Mouse (Mus musculus) macrophage (primary cell): ENCODE results near the gene Tbck. TPM values are rescaled to one million over a fixed set of nuclear protein-coding genes. Genes with fewer than 3 reads are reported as not detected.

ENCODE experiments used
- H3K27ac ChIP-seq: fragments of 350-480 bp; formaldehyde crosslinking; 2 replicates; pipeline ENCODE4 v1.9.0; 2021
- H3K36me3 ChIP-seq: fragments of 350-480 bp; formaldehyde crosslinking; 2 replicates; pipeline ENCODE4 v1.9.0; 2021; ENCODE audit errors: inconsistent target
- H3K4me3 ChIP-seq: fragments of 350-480 bp; formaldehyde crosslinking; 2 replicates; pipeline ENCODE4 v1.9.0; 2021; ENCODE audit errors: inconsistent target
- H3K79me2 ChIP-seq: fragments of 350-480 bp; formaldehyde crosslinking; 2 replicates; pipeline ENCODE4 v1.9.0; 2021; ENCODE audit errors: inconsistent target
- WGBS: methylation state at CpG from one replicate; pipeline ENCODE4 v1.1.7; 2026; ENCODE audit warnings: inconsistent platforms; ENCODE audit not compliant: missing documents; 5-methylcytosine and 5-hydroxymethylcytosine counted together
- polyA plus RNA-seq: library from polyadenylated mRNA; stranded (reverse); fragments of 250-400 nt; gene quantifications from 3 replicates; pipeline ENCODE4 v1.2.4, GENCODE M21; 2018; ENCODE audit warnings: inconsistent platforms

The Tbck gene
- polyA plus RNA-seq, 1 experiment from 2014 or later, result 13.4 TPM

- no peak overlapping the region for H3K27ac ChIP-seq
- H3K79me2 ChIP-seq, result no peaks in the 10 kb centered on the region
- no peak overlapping the region for H3K4me3 ChIP-seq
- WGBS, result 66% methylated on average over 11 of the region's 11 CpGs
- no peaks in the 10 kb centered on the region for H3K36me3 ChIP-seq
Observed at GRCm38 (mm10) chr3:132858849-132859248, 174.9 kb downstream of the Tbck start.

GRCm38 (mm10) chr3:132859573-132859972, 175.6 kb downstream of the Tbck start:
- no peaks in the 10 kb centered on the region for H3K79me2 ChIP-seq
- no peak overlapping the region for H3K4me3 ChIP-seq
- WGBS, result 87% methylated on average over 7 of the region's 7 CpGs
- no peak overlapping the region for H3K27ac ChIP-seq
- no peaks in the 10 kb centered on the region for H3K36me3 ChIP-seq

- Histone ChIP-seq H3K36me3 (no peaks in the 10 kb centered on the region), H3K79me2 (no peaks in the 10 kb centered on the region), H3K27ac (no peak overlapping the region), H3K4me3 (no peak overlapping the region)
- WGBS, result 94% methylated on average over 8 of the region's 8 CpGs
Observed at GRCm38 (mm10) chr3:132860796-132861195, 176.9 kb downstream of the Tbck start.

DNA sequence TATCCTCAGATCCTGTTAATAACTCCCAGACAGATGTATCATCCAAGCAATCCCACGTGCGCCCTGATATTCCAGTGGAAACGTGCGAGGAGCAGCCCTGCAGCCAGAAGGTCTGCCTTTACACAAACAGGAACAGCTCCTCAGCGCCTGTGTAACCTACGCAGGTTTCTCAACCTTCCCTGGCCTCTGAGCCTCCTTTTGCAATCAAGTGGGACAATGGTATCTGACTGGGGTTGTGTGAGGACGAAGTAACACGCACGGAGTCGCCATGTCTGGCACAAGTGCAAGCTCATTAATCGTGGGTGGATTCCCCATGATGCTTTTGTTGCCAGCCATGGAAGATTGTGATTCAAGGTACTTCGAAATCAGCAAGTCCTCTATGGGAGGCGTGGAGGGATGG, 179.9 kb downstream of the Tbck start:
- Histone ChIP-seq H3K4me3 (no peak overlapping the region), H3K79me2 (no peaks in the 10 kb centered on the region), H3K27ac (no peak overlapping the region), H3K36me3 (no peaks in the 10 kb centered on the region)
- 90% methylated on average over 13 of the region's 13 CpGs for WGBS

DNA sequence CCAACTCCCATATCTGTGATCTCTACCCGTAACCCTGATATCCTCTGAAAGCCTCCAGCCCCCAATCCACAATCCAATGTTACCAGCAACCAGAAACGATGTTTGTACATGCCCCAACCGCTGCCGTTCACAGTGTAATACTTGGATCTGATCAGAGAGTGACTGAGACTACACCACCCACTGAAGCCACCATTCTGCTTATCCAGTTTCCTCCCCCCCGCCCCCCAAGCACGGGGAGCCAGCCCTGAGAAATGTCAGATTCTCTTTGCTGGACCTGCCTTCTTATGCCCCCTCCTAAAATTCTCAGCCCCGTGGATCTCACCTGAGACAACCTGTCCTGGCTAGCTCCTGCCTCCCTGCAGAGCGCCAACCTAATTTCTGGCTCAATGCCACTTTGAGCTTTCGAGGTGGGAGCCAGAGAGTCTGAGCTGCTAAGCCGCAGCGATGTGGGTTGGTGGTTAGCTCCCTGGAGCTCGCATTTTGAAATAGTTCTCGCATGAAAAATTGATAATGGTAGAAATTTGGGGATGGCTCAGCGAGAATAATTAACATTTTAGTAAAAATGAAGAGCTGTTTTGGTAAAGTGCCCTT, 180.5 kb downstream of the Tbck start:
- Histone ChIP-seq H3K27ac (no peak overlapping the region), H3K4me3 (no peak overlapping the region), H3K36me3 (no peaks in the 10 kb centered on the region), H3K79me2 (no peaks in the 10 kb centered on the region)
- WGBS, result 67% methylated on average over 14 of the region's 14 CpGs

DNA sequence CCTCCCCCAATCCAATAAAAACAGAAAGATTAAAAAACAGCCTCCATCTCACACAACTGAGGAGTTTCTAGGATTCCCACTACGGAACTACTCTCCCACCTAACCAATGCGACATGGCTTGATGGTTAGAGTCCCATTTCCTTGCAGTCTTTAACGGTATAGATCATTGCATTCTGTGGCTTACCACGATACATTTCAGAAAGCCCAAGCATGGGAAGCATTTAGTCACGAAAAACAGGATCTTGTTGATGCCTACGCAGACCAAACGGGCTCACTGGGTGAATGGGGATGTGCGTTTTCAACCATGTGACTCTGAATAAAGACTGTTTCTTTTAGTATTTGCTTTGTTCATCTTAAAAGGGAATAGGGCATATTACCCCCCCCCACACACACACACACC, 181.0 kb downstream of the Tbck start:
- WGBS, result 27% methylated on average over 8 of the region's 8 CpGs
- no peaks in the 10 kb centered on the region for H3K36me3 ChIP-seq
- no peaks in the 10 kb centered on the region for H3K79me2 ChIP-seq
- H3K27ac ChIP-seq, result no peak overlapping the region
- no peak overlapping the region for H3K4me3 ChIP-seq

DNA sequence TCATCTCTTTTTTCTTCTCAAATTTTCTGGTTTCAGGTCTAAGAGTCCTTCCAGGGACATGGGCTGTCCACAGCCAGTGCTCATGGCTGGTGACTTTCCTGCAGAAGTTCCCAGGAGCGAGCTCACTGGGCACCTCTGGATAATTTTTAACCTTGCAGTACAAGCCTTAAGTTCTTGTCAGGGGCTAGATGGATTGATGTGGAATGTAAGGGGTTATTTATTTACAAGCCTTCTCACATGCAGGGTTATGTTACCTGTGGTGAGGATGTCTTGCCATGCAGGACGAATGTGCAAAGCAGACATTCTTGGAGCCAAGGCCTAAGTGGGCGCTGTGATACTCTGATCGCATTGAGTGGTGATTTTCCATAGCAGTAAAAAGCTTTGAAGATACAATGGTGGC, 181.7 kb downstream of the Tbck start:
- Histone ChIP-seq H3K36me3 (no peaks in the 10 kb centered on the region), H3K27ac (no peak overlapping the region), H3K4me3 (no peak overlapping the region), H3K79me2 (no peaks in the 10 kb centered on the region)
- 95% methylated on average over 4 of the region's 4 CpGs for WGBS

GRCm38 (mm10) chr3:132866984-132867383, 183.0 kb downstream of the Tbck start:
- H3K36me3 ChIP-seq, result no peaks in the 10 kb centered on the region
- H3K79me2 ChIP-seq, result no peaks in the 10 kb centered on the region
- no peak overlapping the region for H3K4me3 ChIP-seq
- no peak overlapping the region for H3K27ac ChIP-seq
- 88% methylated on average over 3 of the region's 3 CpGs for WGBS

DNA sequence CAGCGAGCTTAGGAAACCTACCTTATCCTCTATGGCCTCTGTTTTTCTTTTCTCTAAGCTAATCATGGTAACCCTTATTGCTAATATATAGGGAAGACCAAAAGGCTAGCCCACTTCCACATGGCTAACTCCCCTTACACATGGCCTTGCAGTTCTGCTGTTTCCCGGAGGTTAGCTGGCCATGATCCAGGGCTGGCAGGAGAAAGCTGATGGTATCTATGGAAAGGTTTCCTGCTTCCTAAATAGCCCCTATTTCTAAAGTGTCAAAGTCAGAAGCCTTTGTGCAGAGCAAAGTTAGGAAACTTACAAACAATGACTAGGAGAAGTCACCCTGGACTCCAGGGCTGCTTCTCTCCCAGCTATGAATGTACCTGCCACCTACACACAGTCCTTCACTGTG, 184.9 kb downstream of the Tbck start:
- 59% methylated on average over 2 of the region's 2 CpGs for WGBS
- H3K27ac ChIP-seq, result no peak overlapping the region
- H3K79me2 ChIP-seq, result no peaks in the 10 kb centered on the region
- no peaks in the 10 kb centered on the region for H3K36me3 ChIP-seq
- H3K4me3 ChIP-seq, result no peak overlapping the region

GRCm38 (mm10) chr3:132870079-132870478, 186.1 kb downstream of the Tbck start:
- no peak overlapping the region for H3K27ac ChIP-seq
- WGBS, result 84% methylated on average over 6 of the region's 6 CpGs
- H3K4me3 ChIP-seq, result no peak overlapping the region
- no peaks in the 10 kb centered on the region for H3K36me3 ChIP-seq
- H3K79me2 ChIP-seq, result no peaks in the 10 kb centered on the region

- 32% methylated on average over 9 of the region's 9 CpGs for WGBS
- Histone ChIP-seq H3K4me3 (no peak overlapping the region), H3K27ac (no peak overlapping the region), H3K79me2 (no peaks in the 10 kb centered on the region), H3K36me3 (no peaks in the 10 kb centered on the region)
Observed at GRCm38 (mm10) chr3:132871318-132871904, 187.5 kb downstream of the Tbck start.

GRCm38 (mm10) chr3:132873251-132873650, 189.3 kb downstream of the Tbck start:
- no peak overlapping the region for H3K27ac ChIP-seq
- no peaks in the 10 kb centered on the region for H3K36me3 ChIP-seq
- no peaks in the 10 kb centered on the region for H3K79me2 ChIP-seq
- H3K4me3 ChIP-seq, result no peak overlapping the region
- WGBS, result 39% methylated on average over 6 of the region's 6 CpGs

GRCm38 (mm10) chr3:132876011-132876708, 192.2 kb downstream of the Tbck start:
- Histone ChIP-seq H3K27ac (no peak overlapping the region), H3K36me3 (no peaks in the 10 kb centered on the region), H3K79me2 (no peaks in the 10 kb centered on the region), H3K4me3 (no peak overlapping the region)
- 89% methylated on average over 14 of the region's 14 CpGs for WGBS

DNA sequence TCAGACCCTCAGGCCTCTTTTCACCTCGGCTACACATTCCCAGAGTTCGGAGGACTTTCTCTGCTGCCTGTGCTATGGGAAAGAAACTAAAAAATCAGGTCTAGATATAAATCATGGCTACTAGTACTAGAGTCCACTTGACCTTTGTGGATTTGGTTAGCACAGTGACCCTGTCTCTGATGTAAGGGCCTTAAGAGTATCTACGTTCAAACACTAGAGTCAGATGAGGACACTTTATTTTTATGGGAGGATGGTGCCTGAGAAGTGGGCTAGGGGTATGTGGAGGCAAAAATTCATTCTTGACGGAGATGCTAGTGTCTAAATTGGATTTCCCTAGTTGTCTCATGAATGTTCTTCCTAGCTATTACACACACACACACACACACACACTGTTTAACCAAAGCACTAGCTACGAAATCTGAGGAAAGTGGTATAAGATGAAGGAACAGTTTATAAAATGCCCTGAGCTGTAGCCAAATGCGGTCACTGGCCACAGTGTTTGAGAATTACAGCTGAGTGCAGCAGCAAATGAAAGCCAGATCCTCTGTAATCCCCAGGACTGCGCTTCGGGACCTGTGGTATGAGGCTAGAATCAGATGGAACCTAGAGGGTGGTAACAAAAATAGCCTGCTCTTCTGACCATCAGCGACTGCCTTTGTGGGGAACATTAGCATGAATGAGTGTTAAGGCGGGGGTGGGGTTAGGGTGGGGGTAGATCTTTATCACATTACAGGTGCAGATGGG, 193.2 kb downstream of the Tbck start:
- H3K27ac ChIP-seq, result no peak overlapping the region
- H3K4me3 ChIP-seq, result no peak overlapping the region
- H3K79me2 ChIP-seq, result no peaks in the 10 kb centered on the region
- H3K36me3 ChIP-seq, result no peaks in the 10 kb centered on the region
- WGBS, result 92% methylated on average over 9 of the region's 10 CpGs

DNA sequence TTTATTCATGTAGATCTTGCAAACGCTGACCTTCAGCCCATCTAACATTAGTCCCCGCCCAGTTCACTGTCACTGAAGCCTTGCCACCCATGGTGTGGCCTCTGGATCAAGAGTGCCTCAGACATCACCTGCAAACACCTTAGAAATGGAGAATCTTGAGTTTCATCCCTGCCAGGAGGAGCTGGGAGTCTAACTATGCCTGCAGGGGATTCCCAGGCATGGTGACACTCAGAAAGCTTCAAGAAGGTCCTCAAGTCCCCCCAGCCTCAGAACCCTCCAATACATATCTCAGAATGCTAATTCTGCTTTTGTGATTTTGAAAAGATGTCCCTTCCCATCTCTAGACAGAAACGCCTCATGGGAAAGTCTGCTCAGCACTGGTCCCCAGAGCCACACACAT, 196.4 kb downstream of the Tbck start:
- no peak overlapping the region for H3K4me3 ChIP-seq
- no peaks in the 10 kb centered on the region for H3K36me3 ChIP-seq
- WGBS, result 79% methylated on average over 3 of the region's 3 CpGs
- H3K27ac ChIP-seq, result no peak overlapping the region
- no peaks in the 10 kb centered on the region for H3K79me2 ChIP-seq
